8 mouse cellular contexts compared by ENCODE assay signal in the genomic region with DNA sequence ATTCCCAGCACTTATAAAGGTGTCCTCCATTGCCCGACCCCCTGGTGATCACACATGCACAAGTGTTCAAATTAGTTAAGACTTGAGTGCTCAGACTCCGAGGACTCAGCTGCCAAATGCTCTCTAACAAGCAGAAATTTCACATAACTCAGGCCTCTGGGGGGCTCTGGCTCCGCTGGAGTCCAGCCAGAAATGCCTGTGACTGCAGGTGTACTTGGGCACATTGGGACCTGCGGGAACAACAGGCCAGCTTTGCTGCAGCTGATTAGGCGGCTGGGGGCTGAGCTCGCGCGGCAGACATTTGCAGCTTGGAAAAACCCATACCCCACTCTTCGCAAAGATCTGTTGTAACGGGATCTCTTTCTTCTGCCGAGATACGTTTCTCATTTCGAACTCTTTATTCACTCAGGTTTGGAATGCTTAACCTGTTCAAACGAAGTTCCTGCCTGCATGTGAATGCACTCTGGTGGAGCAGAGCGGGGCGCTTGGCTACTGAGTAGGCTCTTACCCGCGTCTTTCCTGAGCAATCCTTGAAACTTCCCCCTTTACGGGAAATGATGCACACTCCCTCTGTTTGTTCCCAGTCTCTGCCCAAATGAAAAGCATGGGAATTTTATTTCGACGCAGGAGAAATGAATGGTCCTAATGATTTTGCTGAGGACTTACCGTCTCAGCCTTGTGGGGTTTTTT. TPM values are rescaled to one million over a fixed set of nuclear protein-coding genes. Genes with fewer than 3 reads are reported as not detected.
DNase-seq lines count a peak whose midpoint lies in the region; ATAC-seq lines count a peak whose summit lies in the region.

No protein-coding gene starts in this region.

- DNase-seq in right cerebral cortex, postnatal 4 days, result peak; percentile 21
- DNase-seq in right cerebral cortex, adult 2 months (ENCODE audit: low spot score in 2 of 2), result no peak
- peak; percentile 62 for DNase-seq in embryonic facial prominence, embryonic 10.5 days (ENCODE audit: low spot score)
- peak; percentile 11 to 32 for DNase-seq in heart, postnatal 14 days
- peak; percentile 71 to 79 for DNase-seq in kidney, postnatal 4 days
- no peak for DNase-seq in left cerebral cortex, postnatal 25 days (ENCODE audit: low spot score in 2 of 2)

- H3K9ac ChIP-seq in midbrain, embryonic 16.5 days (ENCODE audit: low read depth, low read length), result no peak overlapping the region

- peaks cover 23% of the 10 kb centered on the region for H3K27me3 ChIP-seq in embryonic facial prominence, embryonic 10.5 days (replicated peaks; ENCODE audit: low read depth, poor library complexity, severe bottlenecking)
- H3K27me3 ChIP-seq in midbrain, embryonic 16.5 days (ENCODE audit: control insufficient read depth, insufficient read depth, low read depth, low read length), result peaks cover 2% of the 10 kb centered on the region; the same call in 1 of the 2 replicates

- peak overlapping the region; percentile 51; the same call in 1 of the 2 replicates for H3K27ac ChIP-seq in embryonic facial prominence, embryonic 10.5 days (replicated peaks)
- no peak overlapping the region for H3K27ac ChIP-seq in midbrain, embryonic 16.5 days (ENCODE audit: low read length)

- H3K36me3 ChIP-seq in embryonic facial prominence, embryonic 10.5 days (replicated peaks), result no peaks in the 10 kb centered on the region
- no peaks in the 10 kb centered on the region for H3K36me3 ChIP-seq in midbrain, embryonic 16.5 days (ENCODE audit: control insufficient read depth, insufficient read depth, low read length)

- H3K4me1 ChIP-seq in embryonic facial prominence, embryonic 10.5 days, result peaks cover 44% of the 10 kb centered on the region
- H3K4me1 ChIP-seq in midbrain, embryonic 16.5 days (ENCODE audit: control insufficient read depth, insufficient read depth, low read length), result peaks cover 7% of the 10 kb centered on the region

- H3K4me2 ChIP-seq in midbrain, embryonic 16.5 days (ENCODE audit: low read length), result peak overlapping the region; percentile 47

- WGBS in embryonic facial prominence, embryonic 10.5 days, result 14% methylated on average over 22 of the region's 22 CpGs
- 14% methylated on average over 22 of the region's 22 CpGs for WGBS in midbrain, embryonic 16.5 days

- no peak for ATAC-seq in midbrain, embryonic 16.5 days
- ATAC-seq in inflammation-experienced regulatory T-cells, adult 6 months, result no peak

- no peaks in the 10 kb centered on the region for H3K9me3 ChIP-seq in embryonic facial prominence, embryonic 10.5 days
- no peaks in the 10 kb centered on the region for H3K9me3 ChIP-seq in midbrain, embryonic 16.5 days (replicated peaks; ENCODE audit: control insufficient read depth, low read length, poor library complexity, severe bottlenecking)

- intact Hi-C loops in heart, postnatal 14 days (cut with DNase I), result no loop called here
- intact Hi-C loops in left cerebral cortex, postnatal 25 days (cut with DNase I), result no loop called here

- H3K4me3 ChIP-seq in embryonic facial prominence, embryonic 10.5 days, result peak overlapping the region; percentile 46
- peak overlapping the region; percentile 0; the same call in 1 of the 2 replicates for H3K4me3 ChIP-seq in midbrain, embryonic 16.5 days (ENCODE audit: low read depth, low read length)

RNA-seq across cellular contexts. Expression of a gene that starts 3.0 kb away (rescaled TPM):
- 11.6 and 12.3 TPM in 2 replicates for polyA plus RNA-seq in embryonic facial prominence, embryonic 10.5 days (2016; fragmentation: Nextera tagmentation; extraction: Ambion mirVana)
- total RNA-seq in heart, postnatal 14 days (2021), result 10 to 100 TPM; 19.9 to 21.0 TPM
- polyA plus RNA-seq in midbrain, embryonic 16.5 days (2015; fragmentation: Nextera tagmentation; extraction: Ambion mirVana), result 4.3 and 4.6 TPM in 2 replicates
- total RNA-seq in left cerebral cortex, postnatal 25 days (2021), result 10 to 100 TPM; 12.5 to 16.8 TPM
- polyA plus RNA-seq in inflammation-experienced regulatory T-cells, adult 6 months (2017; shearing (Covaris generic)), result 1 to 10 TPM; 3.3 to 6.0 (median 4.8) TPM

RNA-seq across cellular contexts. Expression of a gene that starts 39.1 kb away (rescaled TPM):
- polyA plus RNA-seq in embryonic facial prominence, embryonic 10.5 days (2016; fragmentation: Nextera tagmentation; extraction: Ambion mirVana), result 100 and 103 TPM in 2 replicates
- 10 to 100 TPM; 19.2 to 23.0 TPM for total RNA-seq in heart, postnatal 14 days (2021)
- 42.3 and 46.2 TPM in 2 replicates for polyA plus RNA-seq in midbrain, embryonic 16.5 days (2015; fragmentation: Nextera tagmentation; extraction: Ambion mirVana)
- 10 to 100 TPM; 33.2 to 33.6 TPM for total RNA-seq in left cerebral cortex, postnatal 25 days (2021)
- polyA plus RNA-seq in inflammation-experienced regulatory T-cells, adult 6 months (2017; shearing (Covaris generic)), result 10 to 100 TPM; 42.0 to 52.6 (median 48.3) TPM

Comparison
In these comparisons a context has a peak if more than half of its experiments do, and no peak if none do; other contexts are left out.
1. DNase-seq: peak in right cerebral cortex, postnatal 4 days (single experiment), embryonic facial prominence, embryonic 10.5 days (single experiment), heart, postnatal 14 days (2 of 2) and kidney, postnatal 4 days (2 of 2); none in right cerebral cortex, adult 2 months (0 of 2) and left cerebral cortex, postnatal 25 days (0 of 2).